Mouse (Mus musculus): ENCODE measurements around the gene Nhlrc2. TPM values are rescaled to one million over a fixed set of nuclear protein-coding genes. Genes with fewer than 3 reads are reported as not detected.

Gene Nhlrc2
- polyA plus RNA-seq, 1 experiment from 2014 or later: 16.2 TPM

DNA sequence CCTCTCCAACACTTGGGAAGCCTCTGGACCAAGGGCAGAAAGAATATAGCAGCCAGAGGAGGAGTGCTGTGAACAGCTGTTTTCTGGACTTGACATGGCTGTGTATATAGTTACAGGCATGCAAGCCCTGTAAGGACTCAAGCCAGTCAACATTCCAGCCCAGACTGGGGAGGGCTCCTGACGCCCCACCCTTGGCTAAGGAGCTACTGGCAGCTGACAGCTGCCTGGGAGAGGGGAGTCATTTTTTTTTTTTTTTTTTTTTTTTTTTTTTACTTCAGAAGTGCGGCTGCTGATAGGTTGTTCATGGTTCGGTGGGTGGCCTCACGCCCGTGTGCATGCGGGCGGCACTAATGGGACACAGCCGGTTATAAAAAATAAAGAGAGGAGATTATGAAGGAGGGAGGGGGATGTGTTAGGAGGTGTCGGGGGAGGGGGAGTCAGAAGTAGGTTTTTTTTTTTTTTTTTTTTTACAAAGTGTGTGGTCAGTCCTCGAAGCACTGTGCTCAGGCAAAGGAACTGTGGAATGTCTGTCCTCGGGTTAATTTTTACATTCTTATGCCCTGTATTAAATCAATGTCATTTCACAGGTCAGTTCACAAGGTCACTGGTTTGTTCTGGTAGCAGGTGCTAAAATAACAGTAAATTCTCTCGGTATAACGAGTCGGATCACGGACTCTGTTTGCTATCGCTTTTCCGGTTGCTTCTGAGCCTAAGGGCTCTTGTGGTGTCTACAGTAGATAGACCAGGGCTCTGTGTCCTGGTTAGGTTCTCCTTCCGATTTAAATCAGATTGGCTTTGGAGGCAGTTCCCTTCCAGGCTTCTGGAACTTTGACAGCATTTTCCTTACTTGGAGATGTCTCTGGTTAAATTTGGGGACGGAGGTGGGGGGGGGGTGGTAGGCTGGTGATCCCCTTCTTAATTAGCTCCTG is 104.2 kb downstream of the Nhlrc2 start:
- 27% methylated on average over 19 of the region's 19 CpGs for WGBS
- ATAC-seq (replicated peaks; ENCODE audit: insufficient number of reproducible peaks, low FRiP score, low TSS enrichment, low read depth) (peak; percentile 57), DNase-seq (ENCODE audit: low spot score) (peak; percentile 75)
- no peaks in the 10 kb centered on the region for H3K27me3 ChIP-seq (ENCODE audit: control insufficient read depth, insufficient read depth, low read length)
- no peaks in the 10 kb centered on the region; the same call in 1 of the 2 replicates for H3K4me1 ChIP-seq (ENCODE audit: control insufficient read depth, insufficient read depth, low read length)
- no peaks in the 10 kb centered on the region for H3K9me3 ChIP-seq (replicated peaks; ENCODE audit: control insufficient read depth, low read length)
- H3K4me2 ChIP-seq (ENCODE audit: low read depth, low read length): peak overlapping the region; percentile 17; the same call in 1 of the 2 replicates
- H3K9ac ChIP-seq (replicated peaks; ENCODE audit: low read length): no peak overlapping the region
- no peak overlapping the region for H3K4me3 ChIP-seq (ENCODE audit: low read depth, low read length)
- H3K27ac ChIP-seq (replicated peaks; ENCODE audit: low read depth, low read length): no peak overlapping the region
- no peaks in the 10 kb centered on the region for H3K36me3 ChIP-seq (replicated peaks; ENCODE audit: control insufficient read depth, insufficient read depth, low read depth, low read length)

Other genes starting within 250 kb of the Nhlrc2 start
- not detected in 2 replicates for gene Nrap, start 158.2 kb upstream of the Nhlrc2 start, polyA plus RNA-seq (2014; fragmentation: Nextera tagmentation; extraction: Ambion mirVana)
- gene Casp7, start 151.1 kb upstream of the Nhlrc2 start, polyA plus RNA-seq (2014; fragmentation: Nextera tagmentation; extraction: Ambion mirVana): 22.8 and 25.6 TPM in 2 replicates
- gene Plekhs1, start 86.6 kb upstream of the Nhlrc2 start, polyA plus RNA-seq (2014; fragmentation: Nextera tagmentation; extraction: Ambion mirVana): 0.08 and 0.20 TPM in 2 replicates
- 19.0 and 25.3 TPM in 2 replicates for gene Dclre1a, start within 50 bp of the Nhlrc2 start, polyA plus RNA-seq (2014; fragmentation: Nextera tagmentation; extraction: Ambion mirVana)
- gene Adrb1, start 173.9 kb downstream of the Nhlrc2 start, polyA plus RNA-seq (2014; fragmentation: Nextera tagmentation; extraction: Ambion mirVana): 0.40 and 0.42 TPM in 2 replicates